ENCODE assay signal across 26 mouse cellular contexts in the genomic region with DNA sequence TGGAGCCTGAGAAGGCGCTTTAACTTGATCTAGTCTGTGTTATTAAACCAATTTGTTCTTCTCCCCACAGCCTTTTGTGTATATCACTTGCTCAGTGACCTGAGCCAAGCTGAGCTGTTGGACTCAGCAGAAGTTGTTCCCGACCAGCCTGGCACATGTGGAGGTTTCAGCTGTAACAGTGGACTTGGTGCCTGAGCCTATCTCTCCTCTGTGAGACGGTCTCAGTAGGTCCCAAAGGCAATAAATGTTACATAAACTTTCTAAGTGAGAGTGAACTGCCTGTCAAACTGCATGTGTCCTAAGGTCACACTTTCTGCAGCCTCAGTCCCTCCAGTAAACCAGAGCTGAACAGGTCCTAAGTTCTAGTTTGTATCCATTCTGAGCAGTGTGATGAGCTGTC.
DNase-seq lines count a peak whose midpoint lies in the region; ATAC-seq and TF ChIP-seq lines count a peak whose summit lies in the region.
"Had no signal": no experiment of that assay in that cellular context is flagged by ENCODE, and none has a peak within 500 bp of the region (broad histone marks: within the 10 kb centered on the region; RNA-seq: fewer than 3 reads in every experiment).

No protein-coding gene starts in this region.

- H3K4me3 ChIP-seq in kidney, adult 2 months (ENCODE audit: insufficient read depth, low read depth, low read length): no peak overlapping the region
- no peak overlapping the region for H3K4me3 ChIP-seq in kidney, embryonic 16.5 days (ENCODE audit: low read length)
- no peak overlapping the region for H3K4me3 ChIP-seq in intestine, postnatal 0 days (ENCODE audit: low read depth, low read length)
- H3K4me3 ChIP-seq in forebrain, embryonic 15.5 days: no peak overlapping the region
- H3K4me3 ChIP-seq: erythroblast, embryonic 14.5 days; hindbrain, embryonic 10.5 days; hindbrain, embryonic 15.5 days; midbrain, embryonic 15.5 days had no signal

- no peaks in the 10 kb centered on the region for H3K27me3 ChIP-seq in kidney, adult 2 months (replicated peaks; ENCODE audit: control insufficient read depth, insufficient read depth, low read length)
- no peaks in the 10 kb centered on the region for H3K27me3 ChIP-seq in kidney, embryonic 16.5 days (ENCODE audit: insufficient read depth, low read length)
- H3K27me3 ChIP-seq in intestine, postnatal 0 days (replicated peaks; ENCODE audit: control insufficient read depth, insufficient read depth, low read length): no peaks in the 10 kb centered on the region
- H3K27me3 ChIP-seq in forebrain, embryonic 15.5 days: no peaks in the 10 kb centered on the region
- H3K27me3 ChIP-seq: hindbrain, embryonic 15.5 days; midbrain, embryonic 15.5 days had no signal

- no peaks in the 10 kb centered on the region for H3K36me3 ChIP-seq in kidney, adult 2 months (ENCODE audit: control insufficient read depth, insufficient read depth, low read length)
- H3K36me3 ChIP-seq in kidney, embryonic 16.5 days (ENCODE audit: insufficient read depth, low read length): no peaks in the 10 kb centered on the region
- no peaks in the 10 kb centered on the region for H3K36me3 ChIP-seq in intestine, postnatal 0 days (ENCODE audit: control insufficient read depth, insufficient read depth)
- H3K36me3 ChIP-seq in forebrain, embryonic 15.5 days: no peaks in the 10 kb centered on the region
- H3K36me3 ChIP-seq: hindbrain, embryonic 10.5 days; hindbrain, embryonic 15.5 days; midbrain, embryonic 15.5 days had no signal

- H3K9me3 ChIP-seq in kidney, embryonic 16.5 days (ENCODE audit: low read length): no peaks in the 10 kb centered on the region
- no peaks in the 10 kb centered on the region for H3K9me3 ChIP-seq in intestine, postnatal 0 days (ENCODE audit: control insufficient read depth)
- no peaks in the 10 kb centered on the region for H3K9me3 ChIP-seq in forebrain, embryonic 15.5 days
- H3K9me3 ChIP-seq: G1E; hindbrain, embryonic 10.5 days; hindbrain, embryonic 15.5 days; midbrain, embryonic 15.5 days had no signal

- no peak for TF ChIP-seq CTCF in kidney, adult 2 months (conservative IDR thresholded peaks at IDR 0.05; ENCODE audit: insufficient read depth, insufficient read length, low read depth, low read length)
- TF ChIP-seq CTCF in intestine, postnatal 0 days (IDR thresholded peaks at IDR 0.05; ENCODE audit: low read depth): no peak

- 66% methylated on average over 3 of the region's 3 CpGs for whole genome bisulfite sequencing in kidney, adult 2 months
- 69% methylated on average over 3 of the region's 3 CpGs for WGBS in kidney, embryonic 16.5 days
- 52% methylated on average over 3 of the region's 3 CpGs for WGBS in intestine, postnatal 0 days
- 81% methylated on average over 3 of the region's 3 CpGs for WGBS in forebrain, embryonic 15.5 days

- ATAC-seq in kidney, embryonic 16.5 days (ENCODE audit: low FRiP score, low TSS enrichment): no peak
- peak; percentile 59; the same call in 1 of the 2 replicates for ATAC-seq in intestine, postnatal 0 days
- no peak for ATAC-seq in forebrain, embryonic 15.5 days (replicated peaks)
- ATAC-seq: forebrain, postnatal 0 days; inflammation-experienced regulatory T-cells, adult 6 months; midbrain, embryonic 15.5 days had no signal

- peak; percentile 17 for DNase-seq in adrenal gland, postnatal 14 days
- no peak for DNase-seq in adrenal gland, adult 2 months
- DNase-seq in kidney, adult 2 months: peak; percentile 71
- DNase-seq in kidney, postnatal 36 days: peak; percentile 54 to 77
- DNase-seq: cerebellum, adult 2 months; cerebellum, postnatal 14 days; forebrain, postnatal 0 days; heart, postnatal 14 days; left cerebral cortex, postnatal 4 days; lung, adult 2 months; lung, postnatal 14 days; right cerebral cortex, postnatal 25 days; spleen, adult 18-20 months; thymus, adult 18-20 months; thymus, postnatal 4 days had no signal

- no peak overlapping the region for H3K4me2 ChIP-seq in kidney, embryonic 16.5 days (replicated peaks; ENCODE audit: low read depth, low read length)
- no peak overlapping the region for H3K4me2 ChIP-seq in intestine, postnatal 0 days (replicated peaks; ENCODE audit: low read depth)
- H3K4me2 ChIP-seq in forebrain, embryonic 15.5 days (replicated peaks): no peak overlapping the region
- H3K4me2 ChIP-seq: hindbrain, embryonic 15.5 days; midbrain, embryonic 15.5 days had no signal

- no peak overlapping the region for H3K9ac ChIP-seq in kidney, embryonic 16.5 days (replicated peaks; ENCODE audit: low read length)
- H3K9ac ChIP-seq in intestine, postnatal 0 days (ENCODE audit: low read depth, low read length): no peak overlapping the region
- no peak overlapping the region for H3K9ac ChIP-seq in forebrain, embryonic 15.5 days (replicated peaks)
- H3K9ac ChIP-seq: forebrain, postnatal 0 days; hindbrain, embryonic 15.5 days; liver, embryonic 14.5 days; midbrain, embryonic 15.5 days had no signal

- no peak for TF ChIP-seq POLR2A in kidney, adult 2 months (IDR thresholded peaks at IDR 0.05; ENCODE audit: low read depth, low read length)

- peaks cover 12% of the 10 kb centered on the region for H3K4me1 ChIP-seq in kidney, adult 2 months (ENCODE audit: control insufficient read depth, insufficient read depth, low read length)
- peaks cover 8% of the 10 kb centered on the region; the same call in 1 of the 2 replicates for H3K4me1 ChIP-seq in kidney, embryonic 16.5 days (ENCODE audit: insufficient read depth, low read length)
- peaks cover 6% of the 10 kb centered on the region for H3K4me1 ChIP-seq in intestine, postnatal 0 days (replicated peaks; ENCODE audit: control insufficient read depth, insufficient read depth, low read length)
- H3K4me1 ChIP-seq in forebrain, embryonic 15.5 days: peaks cover 30% of the 10 kb centered on the region
- H3K4me1 ChIP-seq: hindbrain, embryonic 15.5 days had no signal

- H3K27ac ChIP-seq in kidney, adult 2 months (ENCODE audit: insufficient read depth, low read depth, low read length): no peak overlapping the region
- H3K27ac ChIP-seq in kidney, embryonic 16.5 days (ENCODE audit: low read length): no peak overlapping the region
- H3K27ac ChIP-seq in intestine, postnatal 0 days (ENCODE audit: low read depth, low read length): no peak overlapping the region
- H3K27ac ChIP-seq in forebrain, embryonic 15.5 days (replicated peaks): no peak overlapping the region
- H3K27ac ChIP-seq: hindbrain, embryonic 10.5 days; hindbrain, embryonic 15.5 days; liver, embryonic 14.5 days; midbrain, embryonic 15.5 days; stomach, postnatal 0 days had no signal
